Mouse (Mus musculus) liver, embryonic 11.5 days (tissue): ENCODE data around the gene Tmem178. TPM values are rescaled to one million over a fixed set of nuclear protein-coding genes. Genes with fewer than 3 reads are reported as not detected.

Experiments used
- ATAC-seq: fragments of 200-750 bp; cut with Nextera tagmentation; replicated peaks from 2 replicates; pipeline ENCODE4 v1.8.0; 2017; ENCODE audit warnings: moderate number of reproducible peaks, mild to moderate bottlenecking, moderate TSS enrichment, moderate library complexity; ENCODE audit not compliant: low FRiP score
- DNase-seq: peaks from one replicate; pipeline ENCODE4 v3.0.0-alpha.2; 2017; ENCODE audit warnings: low spot score
- H3K27ac ChIP-seq: fragments of 300-500 bp; sonication (generic); 2 replicates; pipeline ENCODE4 v1.5.1; 2014; ENCODE audit warnings: mild to moderate bottlenecking, low read depth, low read length, control low read depth
- H3K27me3 ChIP-seq: fragments of 300-500 bp; sonication (generic); replicated peaks from 2 replicates; pipeline ENCODE4 v1.6.1; 2014; ENCODE audit warnings: low read length, mixed read lengths; ENCODE audit not compliant: control insufficient read depth, insufficient read depth
- H3K36me3 ChIP-seq: fragments of 300-500 bp; sonication (generic); 2 replicates; pipeline ENCODE4 v1.6.1; 2014; ENCODE audit warnings: mild to moderate bottlenecking, low read length, moderate library complexity, mixed read lengths; ENCODE audit not compliant: control insufficient read depth, insufficient read depth
- H3K4me1 ChIP-seq: fragments of 300-500 bp; sonication (generic); replicated peaks from 2 replicates; pipeline ENCODE4 v1.6.1; 2014; ENCODE audit warnings: low read length, mixed read lengths; ENCODE audit not compliant: control insufficient read depth, insufficient read depth
- H3K4me2 ChIP-seq: fragments of 300-500 bp; sonication (generic); 2 replicates; pipeline ENCODE4 v1.6.1; 2014; ENCODE audit warnings: mild to moderate bottlenecking, control low read depth, moderate library complexity
- H3K4me3 ChIP-seq: fragments of 300-500 bp; sonication (generic); 2 replicates; pipeline ENCODE4 v1.5.1; 2014; ENCODE audit warnings: low read depth, low read length, control low read depth
- H3K9ac ChIP-seq: fragments of 300-500 bp; sonication (generic); 2 replicates; pipeline ENCODE4 v1.6.1; 2014; ENCODE audit warnings: low read depth, low read length, control low read depth
- H3K9me3 ChIP-seq: fragments of 300-500 bp; sonication (generic); 2 replicates; pipeline ENCODE4 v1.6.1; 2016; ENCODE audit warnings: low read length, inconsistent platforms, mixed read lengths; ENCODE audit not compliant: control insufficient read depth
- WGBS: fragments of 180-500 bp; shearing (Covaris S2); extraction: QIAGEN DNeasy Blood & Tissue Kit; methylation state at CpG from one replicate; pipeline ENCODE4 v1.1.7; 2014; 5-methylcytosine and 5-hydroxymethylcytosine counted together
- polyA plus RNA-seq: library from polyadenylated mRNA; unstranded; fragments of >200 nt; fragmentation: Nextera tagmentation; extraction: Ambion mirVana; gene quantifications from 2 replicates; pipeline ENCODE4 v1.2.1, GENCODE M21; 2014

Gene Tmem178
- polyA plus RNA-seq, 1 experiment from 2014 or later = 1.9 TPM

- Histone ChIP-seq H3K9ac (no peak overlapping the region), H3K4me1 (peaks cover 4% of the 10 kb centered on the region), H3K9me3 (no peaks in the 10 kb centered on the region), H3K36me3 (0 out of 2 replicates have a peak, but pooled peaks cover 7% of the 10 kb centered on the region), H3K27ac (no peak overlapping the region), H3K4me3 (no peak overlapping the region), H3K27me3 (no peaks in the 10 kb centered on the region), H3K4me2 (no peak overlapping the region)
- no peak for ATAC-seq
- no peak for DNase-seq
- 90% methylated on average over 3 of the region's 3 CpGs for WGBS
These were observed 99.9 kb downstream of the Tmem178 start for GRCm38 (mm10) chr17:81044356-81044755.

GRCm38 (mm10) chr17:81045115-81045514 is 100.7 kb downstream of the Tmem178 start:
- H3K27ac ChIP-seq = no peak overlapping the region
- no peak overlapping the region for H3K4me3 ChIP-seq
- H3K27me3 ChIP-seq = no peaks in the 10 kb centered on the region
- ATAC-seq = no peak
- no peak for DNase-seq
- H3K9me3 ChIP-seq = no peaks in the 10 kb centered on the region
- H3K4me2 ChIP-seq = no peak overlapping the region
- peaks cover 4% of the 10 kb centered on the region for H3K4me1 ChIP-seq
- no peak overlapping the region for H3K9ac ChIP-seq
- WGBS = 82% methylated on average over 6 of the region's 6 CpGs
- H3K36me3 ChIP-seq = 0 out of 2 replicates have a peak, but pooled peaks cover 5% of the 10 kb centered on the region

- no peaks in the 10 kb centered on the region for H3K27me3 ChIP-seq
- ATAC-seq (no peak), DNase-seq (no peak)
- H3K9me3 ChIP-seq = no peaks in the 10 kb centered on the region
- peaks cover 4% of the 10 kb centered on the region for H3K4me1 ChIP-seq
- H3K36me3 ChIP-seq = 0 out of 2 replicates have a peak, but pooled peaks cover 5% of the 10 kb centered on the region
- H3K4me3 ChIP-seq = no peak overlapping the region
- H3K27ac ChIP-seq = no peak overlapping the region
- no peak overlapping the region for H3K9ac ChIP-seq
- 87% methylated on average over 9 of the region's 9 CpGs for WGBS
- H3K4me2 ChIP-seq = no peak overlapping the region
These were observed 101.2 kb downstream of the Tmem178 start for GRCm38 (mm10) chr17:81045525-81046150.

- DNase-seq = no peak
- Histone ChIP-seq H3K27ac (no peak overlapping the region), H3K4me1 (no peaks in the 10 kb centered on the region), H3K4me3 (no peak overlapping the region), H3K27me3 (no peaks in the 10 kb centered on the region), H3K9ac (no peak overlapping the region), H3K9me3 (no peaks in the 10 kb centered on the region), H3K4me2 (no peak overlapping the region), H3K36me3 (0 out of 2 replicates have a peak, but pooled peaks cover 2% of the 10 kb centered on the region)
- no peak for ATAC-seq
- WGBS = 84% methylated on average over 7 of the region's 7 CpGs
These were observed 103.6 kb downstream of the Tmem178 start for GRCm38 (mm10) chr17:81047930-81048564.

Other genes with a start within 250 kb of the Tmem178 start
- 9.9 TPM in 2 replicates for gene Map4k3, start 216.1 kb upstream of the Tmem178 start, polyA plus RNA-seq
- 15.8 and 16.8 TPM in 2 replicates for gene Thumpd2, start 120.5 kb downstream of the Tmem178 start, polyA plus RNA-seq